Mouse (Mus musculus) liver, embryonic 11.5 days (tissue): Measurements from ENCODE around the gene Kcnn3. TPM values are rescaled to one million over a fixed set of nuclear protein-coding genes. Genes with fewer than 3 reads are reported as not detected.

Source experiments
- ATAC-seq: fragments of 200-750 bp; cut with Nextera tagmentation; replicated peaks from 2 replicates; pipeline ENCODE4 v1.8.0; 2017; ENCODE audit warnings: moderate number of reproducible peaks, mild to moderate bottlenecking, moderate TSS enrichment, moderate library complexity; ENCODE audit not compliant: low FRiP score
- DNase-seq: peaks from one replicate; pipeline ENCODE4 v3.0.0-alpha.2; 2017; ENCODE audit warnings: low spot score
- H3K27ac ChIP-seq: fragments of 300-500 bp; sonication (generic); 2 replicates; pipeline ENCODE4 v1.5.1; 2014; ENCODE audit warnings: mild to moderate bottlenecking, low read depth, low read length, control low read depth
- H3K27me3 ChIP-seq: fragments of 300-500 bp; sonication (generic); replicated peaks from 2 replicates; pipeline ENCODE4 v1.6.1; 2014; ENCODE audit warnings: low read length, mixed read lengths; ENCODE audit not compliant: control insufficient read depth, insufficient read depth
- H3K36me3 ChIP-seq: fragments of 300-500 bp; sonication (generic); 2 replicates; pipeline ENCODE4 v1.6.1; 2014; ENCODE audit warnings: mild to moderate bottlenecking, low read length, moderate library complexity, mixed read lengths; ENCODE audit not compliant: control insufficient read depth, insufficient read depth
- H3K4me1 ChIP-seq: fragments of 300-500 bp; sonication (generic); replicated peaks from 2 replicates; pipeline ENCODE4 v1.6.1; 2014; ENCODE audit warnings: low read length, mixed read lengths; ENCODE audit not compliant: control insufficient read depth, insufficient read depth
- H3K4me2 ChIP-seq: fragments of 300-500 bp; sonication (generic); 2 replicates; pipeline ENCODE4 v1.6.1; 2014; ENCODE audit warnings: mild to moderate bottlenecking, control low read depth, moderate library complexity
- H3K4me3 ChIP-seq: fragments of 300-500 bp; sonication (generic); 2 replicates; pipeline ENCODE4 v1.5.1; 2014; ENCODE audit warnings: low read depth, low read length, control low read depth
- H3K9ac ChIP-seq: fragments of 300-500 bp; sonication (generic); 2 replicates; pipeline ENCODE4 v1.6.1; 2014; ENCODE audit warnings: low read depth, low read length, control low read depth
- H3K9me3 ChIP-seq: fragments of 300-500 bp; sonication (generic); 2 replicates; pipeline ENCODE4 v1.6.1; 2016; ENCODE audit warnings: low read length, inconsistent platforms, mixed read lengths; ENCODE audit not compliant: control insufficient read depth
- WGBS: fragments of 180-500 bp; shearing (Covaris S2); extraction: QIAGEN DNeasy Blood & Tissue Kit; methylation state at CpG from one replicate; pipeline ENCODE4 v1.1.7; 2014; 5-methylcytosine and 5-hydroxymethylcytosine counted together
- polyA plus RNA-seq: library from polyadenylated mRNA; unstranded; fragments of >200 nt; fragmentation: Nextera tagmentation; extraction: Ambion mirVana; gene quantifications from 2 replicates; pipeline ENCODE4 v1.2.1, GENCODE M21; 2014

Kcnn3 gene
- polyA plus RNA-seq, 1 experiment from 2014 or later = 0.45 TPM

GRCm38 (mm10) chr3:89688694-89689581 is 169.0 kb downstream of the Kcnn3 start:
- H3K4me2 ChIP-seq = peak overlapping the region; percentile 52
- peak; percentile 47; the same call in 1 of the 2 replicates for ATAC-seq
- DNase-seq = peak; percentile 82
- 10% methylated on average over 25 of the region's 25 CpGs for WGBS
- no peak overlapping the region for H3K27ac ChIP-seq
- H3K9me3 ChIP-seq = no peaks in the 10 kb centered on the region
- no peak overlapping the region for H3K9ac ChIP-seq
- H3K4me1 ChIP-seq = no peaks in the 10 kb centered on the region
- H3K36me3 ChIP-seq = no peaks in the 10 kb centered on the region
- peak overlapping the region; percentile 34 for H3K4me3 ChIP-seq
- no peaks in the 10 kb centered on the region for H3K27me3 ChIP-seq

- H3K9ac ChIP-seq = no peak overlapping the region
- no peak overlapping the region for H3K4me3 ChIP-seq
- 61% methylated on average over 9 of the region's 9 CpGs for WGBS
- H3K27ac ChIP-seq = no peak overlapping the region
- DNase-seq (no peak), ATAC-seq (no peak)
- H3K4me1 ChIP-seq = no peaks in the 10 kb centered on the region
- H3K4me2 ChIP-seq = no peak overlapping the region
- H3K36me3 ChIP-seq = no peaks in the 10 kb centered on the region
- H3K9me3 ChIP-seq = no peaks in the 10 kb centered on the region
- no peaks in the 10 kb centered on the region for H3K27me3 ChIP-seq
Measured at GRCm38 (mm10) chr3:89691776-89692175, 171.8 kb downstream of the Kcnn3 start.

- Histone ChIP-seq H3K27me3 (no peaks in the 10 kb centered on the region), H3K27ac (no peak overlapping the region), H3K36me3 (no peaks in the 10 kb centered on the region), H3K4me3 (no peak overlapping the region), H3K4me1 (no peaks in the 10 kb centered on the region), H3K9ac (no peak overlapping the region), H3K9me3 (no peaks in the 10 kb centered on the region), H3K4me2 (no peak overlapping the region)
- no peak for DNase-seq
- WGBS = 82% methylated on average over 12 of the region's 12 CpGs
- no peak for ATAC-seq
Measured at GRCm38 (mm10) chr3:89696152-89696821, 176.3 kb downstream of the Kcnn3 start.

DNA sequence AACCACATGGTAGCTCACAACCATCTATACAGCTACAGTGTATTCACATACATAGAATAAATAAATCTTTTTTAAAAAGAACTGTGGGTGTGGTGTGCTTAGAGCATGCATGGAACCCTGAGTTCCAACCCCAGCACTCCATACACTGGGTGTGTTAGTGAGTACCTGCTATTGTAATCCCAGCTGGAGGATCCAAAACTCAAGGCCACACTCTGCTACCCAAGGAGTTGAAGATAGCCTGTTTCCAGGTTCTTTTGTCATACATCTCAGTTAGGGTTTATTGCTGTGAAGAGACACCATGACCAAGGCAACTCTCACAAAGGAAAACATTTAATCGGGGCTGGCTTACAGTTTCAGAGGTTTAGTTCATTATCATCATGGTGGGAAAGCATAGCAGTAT is 179.0 kb downstream of the Kcnn3 start:
- Histone ChIP-seq H3K4me3 (no peak overlapping the region), H3K4me1 (no peaks in the 10 kb centered on the region), H3K27ac (no peak overlapping the region), H3K9me3 (no peaks in the 10 kb centered on the region), H3K36me3 (no peaks in the 10 kb centered on the region), H3K9ac (no peak overlapping the region), H3K27me3 (no peaks in the 10 kb centered on the region), H3K4me2 (no peak overlapping the region)
- 91% methylated on average over 1 of the region's 1 CpGs for WGBS
- DNase-seq = no peak
- ATAC-seq = no peak

DNA sequence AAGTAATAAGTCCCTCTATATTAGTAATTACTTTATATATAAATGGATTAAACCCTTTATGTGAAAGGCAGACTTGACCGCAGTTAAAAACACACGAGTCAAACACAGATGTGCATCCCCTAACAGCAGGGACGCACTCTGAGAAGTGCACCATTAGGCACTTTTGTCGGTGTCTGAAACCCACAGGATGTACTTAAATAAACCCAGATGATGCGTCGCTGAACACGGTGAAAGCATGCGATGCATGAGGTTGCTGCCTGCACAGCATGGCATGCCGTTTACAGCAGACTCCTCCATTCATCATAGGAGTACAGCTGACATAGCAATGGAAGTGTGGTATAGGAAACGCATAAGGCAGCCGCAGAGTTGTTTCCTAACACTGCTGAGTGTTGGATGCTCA is 180.5 kb downstream of the Kcnn3 start:
- H3K27me3 ChIP-seq = no peaks in the 10 kb centered on the region
- H3K9me3 ChIP-seq = no peaks in the 10 kb centered on the region
- H3K4me1 ChIP-seq = no peaks in the 10 kb centered on the region
- H3K36me3 ChIP-seq = no peaks in the 10 kb centered on the region
- no peak overlapping the region for H3K9ac ChIP-seq
- H3K4me3 ChIP-seq = no peak overlapping the region
- no peak for ATAC-seq
- H3K4me2 ChIP-seq = no peak overlapping the region
- no peak for DNase-seq
- 81% methylated on average over 11 of the region's 11 CpGs for WGBS
- H3K27ac ChIP-seq = no peak overlapping the region

DNA sequence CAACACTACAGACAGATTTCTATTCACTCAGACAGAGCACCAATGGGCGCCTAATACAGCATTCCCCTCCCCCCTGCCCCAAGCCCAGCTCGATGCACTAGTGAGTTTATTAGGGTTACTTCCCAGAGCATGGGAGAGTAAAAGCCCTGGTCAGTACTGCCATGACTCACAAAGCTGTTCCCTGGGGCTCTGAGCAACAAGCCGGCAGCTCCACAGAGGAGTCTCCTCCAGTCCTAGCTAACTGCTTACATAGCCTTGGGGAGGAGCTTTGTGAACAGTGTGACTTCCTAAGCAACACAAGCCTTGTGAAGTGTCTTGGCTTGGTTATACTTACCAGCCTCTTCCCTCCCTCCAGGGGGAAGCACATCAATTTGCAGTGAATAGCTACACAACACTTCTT is 183.6 kb downstream of the Kcnn3 start:
- DNase-seq (no peak), ATAC-seq (no peak)
- Histone ChIP-seq H3K9me3 (no peaks in the 10 kb centered on the region), H3K4me3 (no peak overlapping the region), H3K9ac (no peak overlapping the region), H3K36me3 (no peaks in the 10 kb centered on the region), H3K4me2 (no peak overlapping the region), H3K27me3 (no peaks in the 10 kb centered on the region), H3K27ac (no peak overlapping the region), H3K4me1 (no peaks in the 10 kb centered on the region)
- WGBS = 32% methylated on average over 3 of the region's 3 CpGs

DNA sequence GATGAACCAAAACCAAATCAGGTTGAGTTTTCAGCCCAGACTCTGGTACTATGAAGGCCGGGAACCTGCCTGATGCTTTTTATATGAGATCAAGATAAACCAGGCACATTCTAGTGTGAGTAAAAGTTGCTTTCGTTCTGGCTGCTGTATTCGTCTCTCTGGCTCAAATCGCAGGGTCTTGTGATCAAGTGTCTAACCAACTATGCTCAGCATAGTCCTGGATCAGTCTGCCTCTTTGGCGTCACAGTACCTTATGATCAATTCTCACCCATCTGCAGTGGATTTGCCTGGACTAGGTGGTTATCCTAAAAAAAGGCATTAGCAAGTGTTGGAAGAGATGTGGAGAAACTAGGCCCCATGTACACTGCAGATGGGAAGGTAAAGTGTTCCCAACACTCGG is 184.1 kb downstream of the Kcnn3 start:
- H3K27me3 ChIP-seq = no peaks in the 10 kb centered on the region
- no peak overlapping the region for H3K9ac ChIP-seq
- ATAC-seq (no peak), DNase-seq (no peak)
- H3K9me3 ChIP-seq = no peaks in the 10 kb centered on the region
- no peak overlapping the region for H3K4me3 ChIP-seq
- 77% methylated on average over 6 of the region's 6 CpGs for WGBS
- no peak overlapping the region for H3K27ac ChIP-seq
- H3K4me1 ChIP-seq = no peaks in the 10 kb centered on the region
- H3K36me3 ChIP-seq = no peaks in the 10 kb centered on the region
- no peak overlapping the region for H3K4me2 ChIP-seq

- H3K9me3 ChIP-seq = no peaks in the 10 kb centered on the region
- H3K4me1 ChIP-seq = no peaks in the 10 kb centered on the region; the same call in 1 of the 2 replicates
- H3K4me3 ChIP-seq = peak within 1 kb of the TSS; percentile 70
- peak within 1 kb of the TSS; percentile 80 for H3K4me2 ChIP-seq
- DNase-seq = peak; percentile 81
- no peaks in the 10 kb centered on the region for H3K36me3 ChIP-seq
- H3K27me3 ChIP-seq = no peaks in the 10 kb centered on the region
- peak; percentile 72 for ATAC-seq
- no peak within 1 kb of the TSS for H3K27ac ChIP-seq
- 7% methylated on average over 28 of the region's 28 CpGs for WGBS
- peak within 1 kb of the TSS; percentile 55 for H3K9ac ChIP-seq
Measured at GRCm38 (mm10) chr3:89714359-89715206, 194.6 kb downstream of the Kcnn3 start, which contains the start of gene Adar. Gene Adar, plus strand, starts transcription at chr3:89715022.
